Mouse (Mus musculus): ENCODE results near the gene Wfdc5.
A peak's percentile ranks its signal among the peaks of the same experiment; 100 is the strongest.
"Not testable (repeated sequence)": the region's sequence is repeated elsewhere in the genome, so short reads cannot be mapped to it uniquely, and the experiment has no call there.

Gene Wfdc5

GRCm38 (mm10) chr2:164182692-164183255 is at the start of gene Wfdc5:
Gene Wfdc5 (minus strand): TSS chr2:164182742.
- no peak for DNase-seq (ENCODE audit: low spot score)

- no peak for DNase-seq (ENCODE audit: low spot score)
Observed at GRCm38 (mm10) chr2:164228361-164229070, 46.0 kb upstream of the Wfdc5 start.

DNA sequence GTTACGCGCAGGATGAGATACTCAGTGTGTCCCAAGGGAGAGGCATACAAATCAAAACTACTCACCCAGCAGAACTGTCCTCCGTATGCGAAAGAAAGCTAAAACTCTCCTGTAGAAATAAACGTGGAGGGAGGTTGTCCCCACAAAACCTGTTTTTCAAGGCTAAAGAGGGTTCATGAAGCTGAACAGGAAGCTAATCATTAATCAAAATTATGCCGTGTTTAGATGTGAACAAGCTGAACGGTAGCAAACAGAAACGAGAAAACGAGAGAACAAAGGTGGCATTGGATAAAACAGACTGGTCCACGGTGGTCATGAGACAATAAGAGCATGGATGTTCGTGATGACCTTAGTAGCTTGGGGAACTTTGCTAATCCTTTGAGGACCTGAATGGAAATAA is 39.0 kb upstream of the Wfdc5 start, which contains the start of gene Wfdc15b:
Wfdc15b (minus strand) TSS at position 139 of the 400 bp plus-strand sequence.
- no peak for DNase-seq (ENCODE audit: low spot score)

GRCm38 (mm10) chr2:164219295-164219694 is 36.8 kb upstream of the Wfdc5 start:
- no peak for DNase-seq (ENCODE audit: low spot score)

DNA sequence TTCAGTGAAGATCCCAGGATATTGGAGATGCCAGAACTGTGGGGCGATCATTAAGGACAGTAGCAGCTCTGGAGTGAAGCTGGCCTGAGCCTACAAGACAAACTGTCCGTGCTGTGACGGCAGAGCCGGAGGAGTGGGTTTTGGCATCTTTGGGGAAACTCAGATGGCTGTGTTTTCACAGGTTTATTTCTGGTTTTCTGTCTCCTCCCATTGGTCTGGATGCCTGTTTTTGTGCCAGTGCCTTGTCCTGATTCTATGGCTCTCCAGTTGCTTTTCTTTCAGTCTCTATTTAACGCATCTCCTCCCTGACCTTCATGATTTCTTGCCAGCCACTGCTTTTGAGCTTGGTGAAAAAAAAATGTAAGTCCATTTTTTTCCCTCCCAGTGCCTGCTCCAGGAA is 30.2 kb upstream of the Wfdc5 start:
- no peak for DNase-seq (ENCODE audit: low spot score)

- DNase-seq (ENCODE audit: low spot score): no peak
Observed at GRCm38 (mm10) chr2:164210892-164211291, 28.4 kb upstream of the Wfdc5 start.

- DNase-seq (ENCODE audit: low spot score): no peak
Observed at GRCm38 (mm10) chr2:164206676-164207075, 24.1 kb upstream of the Wfdc5 start.

- not testable (repeated sequence) for DNase-seq (ENCODE audit: low spot score)
Observed at GRCm38 (mm10) chr2:164206011-164206410, 23.5 kb upstream of the Wfdc5 start.

- DNase-seq (ENCODE audit: low spot score): no peak
Observed at GRCm38 (mm10) chr2:164199626-164200327, 17.2 kb upstream of the Wfdc5 start, which contains the start of gene Wfdc15a. Gene Wfdc15a (minus strand): TSS chr2:164200130.

DNA sequence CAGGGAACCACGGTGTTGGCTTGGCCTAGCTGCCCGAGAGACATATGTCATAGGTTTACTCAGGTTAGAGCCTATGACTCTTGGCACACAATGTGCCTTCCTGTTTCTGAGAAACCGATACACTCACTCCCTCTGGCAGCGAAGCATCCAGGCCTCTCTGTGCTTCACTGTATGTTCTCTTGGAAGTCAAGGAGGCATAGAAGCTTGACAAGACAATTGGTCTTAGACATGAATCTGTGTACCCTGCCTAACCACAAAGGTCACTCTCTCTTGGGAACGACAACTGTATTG is 14.1 kb upstream of the Wfdc5 start:
- peak; percentile 24 for DNase-seq (ENCODE audit: low spot score)

DNA sequence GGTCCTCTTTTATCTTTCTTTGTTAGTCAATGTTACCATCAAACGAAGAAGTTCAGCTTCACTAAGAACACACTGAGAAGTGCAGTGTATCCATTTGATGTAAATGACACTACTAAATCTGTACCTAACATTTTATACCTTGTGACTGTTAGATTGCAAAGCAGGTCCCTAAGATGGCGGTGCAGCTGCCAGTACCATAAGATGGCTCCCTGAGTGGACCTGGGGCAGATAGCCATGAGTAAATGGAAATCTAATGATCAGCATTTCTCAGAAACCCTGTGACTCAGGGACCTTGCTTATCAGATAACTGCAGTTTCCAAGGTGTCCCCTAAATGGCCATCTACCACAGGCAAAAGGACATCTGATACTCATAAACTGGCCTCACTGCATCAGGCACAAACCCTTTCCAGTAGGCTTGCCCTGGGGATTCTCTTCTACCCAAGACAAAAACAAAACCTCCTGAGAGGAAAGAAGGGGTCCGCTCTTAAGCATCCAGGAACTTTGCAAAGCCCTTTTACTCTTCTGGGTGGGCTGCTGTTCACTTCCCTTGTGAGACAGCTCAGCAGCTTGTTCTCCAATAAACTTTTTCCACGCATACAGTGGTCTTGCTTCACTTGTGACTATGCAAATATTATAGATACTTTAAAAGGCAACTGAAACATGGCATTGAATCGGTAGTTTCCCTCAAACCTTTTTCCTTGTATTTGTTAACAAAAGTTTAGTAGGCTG is 13.6 kb upstream of the Wfdc5 start:
- no peak for DNase-seq (ENCODE audit: low spot score)

GRCm38 (mm10) chr2:164194959-164195630 is 12.6 kb upstream of the Wfdc5 start:
- peak; percentile 84 for DNase-seq (ENCODE audit: low spot score)

DNA sequence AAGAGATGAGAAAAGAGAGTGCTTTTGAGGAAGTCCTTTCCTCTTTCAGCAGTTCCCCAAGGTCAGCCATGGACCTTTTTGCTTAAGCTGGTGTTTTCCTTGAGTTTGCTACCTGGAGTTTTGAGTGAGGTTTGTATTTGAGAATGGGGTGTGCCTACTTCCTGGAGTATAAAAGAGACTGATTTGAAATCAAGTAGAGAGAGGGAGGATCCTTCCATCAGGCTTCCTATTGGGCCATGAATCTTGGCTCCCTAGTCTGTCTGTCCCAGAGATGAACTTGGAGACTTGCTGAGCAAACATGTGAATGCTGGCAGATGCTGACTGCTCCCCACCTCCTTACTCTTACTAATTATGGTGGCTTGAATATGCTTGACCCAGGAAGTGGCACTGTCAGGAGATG is 9.7 kb upstream of the Wfdc5 start:
- DNase-seq (ENCODE audit: low spot score): no peak

GRCm38 (mm10) chr2:164190576-164190975 is 8.0 kb upstream of the Wfdc5 start, which contains the start of gene Wfdc12:
Gene Wfdc12 (minus strand): TSS chr2:164190608.
- peak; percentile 78 for DNase-seq (ENCODE audit: low spot score)

GRCm38 (mm10) chr2:164188722-164189121 is 6.2 kb upstream of the Wfdc5 start:
- no peak for DNase-seq (ENCODE audit: low spot score)

DNA sequence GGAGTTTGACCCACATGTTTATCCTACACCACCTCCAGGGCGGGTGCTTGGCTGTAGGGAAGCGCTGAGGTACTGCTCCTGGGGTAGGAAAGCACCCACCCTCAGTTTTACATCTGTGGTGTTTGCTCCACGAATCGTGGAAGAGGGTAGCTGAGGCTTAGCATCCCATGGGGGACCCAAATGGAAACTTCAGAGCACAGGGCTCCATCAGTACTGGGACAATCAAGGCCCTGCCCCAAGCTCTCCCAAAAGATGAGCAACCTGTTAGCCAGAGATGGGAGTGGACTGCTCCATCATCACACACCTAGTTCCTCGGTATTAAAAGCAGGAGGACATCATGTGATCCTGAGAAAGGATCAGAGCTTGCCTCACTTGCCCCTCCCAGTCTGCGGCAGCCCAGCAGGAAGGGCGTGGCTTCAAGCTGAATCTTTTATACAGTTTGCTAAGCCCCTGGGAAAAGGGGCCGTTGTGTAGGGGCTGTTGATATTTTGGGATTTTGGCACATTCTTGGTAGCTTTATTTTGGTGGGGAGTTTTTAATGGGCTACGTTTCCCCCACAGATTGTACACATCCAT is 1.7 kb upstream of the Wfdc5 start:
- no peak for DNase-seq (ENCODE audit: low spot score)

GRCm38 (mm10) chr2:164183340-164183739 is 798 bp upstream of the Wfdc5 start:
- no peak for DNase-seq (ENCODE audit: low spot score)

DNA sequence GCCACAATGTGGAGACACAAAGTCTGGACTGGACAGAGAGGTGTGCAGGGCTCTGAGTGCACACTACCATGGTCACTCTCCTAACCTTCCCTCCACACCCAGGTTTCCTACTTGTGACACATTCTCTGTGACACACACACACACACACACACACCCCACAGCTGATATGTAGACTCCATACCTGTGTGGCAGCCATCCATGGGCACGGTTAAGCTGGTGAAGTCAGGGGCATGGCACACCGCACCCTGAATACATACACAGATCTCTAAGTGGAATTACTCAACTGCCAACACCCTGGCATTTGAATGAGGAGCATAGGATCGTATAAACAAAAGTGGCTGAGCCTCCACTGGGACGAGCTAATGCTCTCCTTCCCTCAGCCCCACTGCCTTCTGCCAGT is 1.8 kb downstream of the Wfdc5 start:
- no peak for DNase-seq (ENCODE audit: low spot score)

- DNase-seq (ENCODE audit: low spot score): peak; percentile 47
Observed at GRCm38 (mm10) chr2:164180124-164180523, 2.4 kb downstream of the Wfdc5 start.

DNA sequence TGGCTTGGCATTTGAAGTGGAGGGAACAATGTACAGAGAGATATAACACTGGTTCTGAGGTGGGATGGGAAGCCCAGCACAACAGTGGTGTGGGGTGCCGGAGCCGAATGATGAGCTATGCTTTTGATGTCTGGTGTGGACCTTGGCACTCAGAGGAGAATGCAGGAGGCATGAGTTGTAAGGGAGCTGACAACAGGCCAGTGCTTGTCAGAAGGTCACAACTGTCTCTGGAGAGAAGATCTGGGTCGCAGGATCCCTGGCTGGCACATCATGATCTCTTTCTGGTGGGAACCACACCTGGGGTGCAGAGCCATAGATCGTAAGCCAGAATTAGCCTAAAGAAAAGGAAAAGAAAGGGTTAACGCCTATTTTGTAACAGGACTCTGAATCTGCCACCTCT is 4.7 kb downstream of the Wfdc5 start:
- DNase-seq (ENCODE audit: low spot score): no peak

DNA sequence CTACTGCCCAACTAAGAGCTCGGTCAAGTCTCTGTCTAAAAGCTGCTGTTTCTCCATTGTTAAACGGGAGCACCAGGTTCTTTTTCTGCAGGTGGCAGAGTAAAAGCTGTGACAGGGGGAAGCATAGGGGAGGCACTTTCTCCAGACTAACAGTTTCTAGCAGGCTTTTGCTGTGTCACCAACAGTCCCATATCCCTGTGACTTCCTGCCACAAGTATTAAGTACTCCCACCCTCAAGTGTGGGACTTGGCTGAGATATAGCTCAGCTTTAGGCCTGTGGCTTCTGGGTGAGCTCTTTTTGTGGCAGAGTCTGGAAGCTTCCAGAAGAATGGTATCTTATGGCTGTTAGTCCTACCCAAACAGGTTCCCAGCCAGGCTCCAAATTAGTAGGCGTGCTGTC is 6.7 kb downstream of the Wfdc5 start:
- no peak for DNase-seq (ENCODE audit: low spot score)
